Mouse (Mus musculus) embryonic facial prominence, embryonic 15.5 days (tissue): ENCODE measurements around the gene Idua. TPM values are rescaled to one million over a fixed set of nuclear protein-coding genes. Genes with fewer than 3 reads are reported as not detected.
A peak's percentile ranks its signal among the peaks of the same experiment; 100 is the strongest.
"Not testable (repeated sequence)": the region's sequence is repeated elsewhere in the genome, so short reads cannot be mapped to it uniquely, and the experiment has no call there.

Experiments used
- ATAC-seq: fragments of 200-750 bp; cut with Nextera tagmentation; 2 replicates; pipeline ENCODE4 v1.8.0; 2017; ENCODE audit warnings: low read depth, moderate TSS enrichment; ENCODE audit not compliant: insufficient number of reproducible peaks, low FRiP score, low TSS enrichment
- H3K27ac ChIP-seq: fragments of 300-500 bp; sonication (generic); replicated peaks from 2 replicates; pipeline ENCODE4 v1.5.1; 2015; ENCODE audit warnings: mild to moderate bottlenecking, inconsistent platforms
- H3K27me3 ChIP-seq: fragments of 300-500 bp; sonication (generic); 2 replicates; pipeline ENCODE4 v1.6.1; 2015; ENCODE audit warnings: inconsistent platforms
- H3K36me3 ChIP-seq: fragments of 300-500 bp; sonication (generic); 2 replicates; pipeline ENCODE4 v1.6.1; 2015; ENCODE audit warnings: mild to moderate bottlenecking, inconsistent platforms
- H3K4me1 ChIP-seq: fragments of 300-500 bp; sonication (generic); 2 replicates; pipeline ENCODE4 v1.6.1; 2015; ENCODE audit warnings: inconsistent platforms
- H3K4me2 ChIP-seq: fragments of 300-500 bp; sonication (generic); replicated peaks from 2 replicates; pipeline ENCODE4 v1.6.1; 2015; ENCODE audit warnings: mild to moderate bottlenecking, inconsistent platforms
- H3K4me3 ChIP-seq: fragments of 300-500 bp; sonication (generic); replicated peaks from 2 replicates; pipeline ENCODE4 v1.5.1; 2015; ENCODE audit warnings: mild to moderate bottlenecking, inconsistent platforms
- H3K9ac ChIP-seq: fragments of 300-500 bp; sonication (generic); 2 replicates; pipeline ENCODE4 v1.6.1; 2015; ENCODE audit warnings: inconsistent platforms
- H3K9me3 ChIP-seq: fragments of 300-500 bp; sonication (generic); replicated peaks from 2 replicates; pipeline ENCODE4 v1.6.1; 2016; ENCODE audit warnings: inconsistent platforms
- WGBS: fragments of 180-500 bp; shearing (Covaris S2); methylation state at CpG from one replicate; pipeline ENCODE4 v1.1.7; 2015; 5-methylcytosine and 5-hydroxymethylcytosine counted together
- polyA plus RNA-seq: library from polyadenylated mRNA; unstranded; fragments of >200 nt; fragmentation: Nextera tagmentation; extraction: Ambion mirVana; gene quantifications from 2 replicates; pipeline ENCODE4 v1.2.1, GENCODE M21; 2015

The Idua gene
- 17.3 and 18.1 TPM in 2 replicates for polyA plus RNA-seq

GRCm38 (mm10) chr5:108659698-108660631 is at the start of gene Idua:
Gene Idua (plus strand): TSS chr5:108660331.
- Histone ChIP-seq H3K4me3 (peak within 1 kb of the TSS; percentile 93), H3K36me3 (peaks cover 22% of the 10 kb centered on the region), H3K9me3 (no peaks in the 10 kb centered on the region), H3K4me2 (peak within 1 kb of the TSS; percentile 89), H3K27ac (0 out of 2 replicates have a peak within 1 kb of the TSS, but pooled peaks have one; percentile 55), H3K9ac (peak within 1 kb of the TSS; percentile 96), H3K4me1 (peaks cover 27% of the 10 kb centered on the region), H3K27me3 (no peaks in the 10 kb centered on the region)
- WGBS, result 8% methylated on average over 24 of the region's 24 CpGs
- ATAC-seq, result peak; percentile 40; the same call in 1 of the 2 replicates

DNA sequence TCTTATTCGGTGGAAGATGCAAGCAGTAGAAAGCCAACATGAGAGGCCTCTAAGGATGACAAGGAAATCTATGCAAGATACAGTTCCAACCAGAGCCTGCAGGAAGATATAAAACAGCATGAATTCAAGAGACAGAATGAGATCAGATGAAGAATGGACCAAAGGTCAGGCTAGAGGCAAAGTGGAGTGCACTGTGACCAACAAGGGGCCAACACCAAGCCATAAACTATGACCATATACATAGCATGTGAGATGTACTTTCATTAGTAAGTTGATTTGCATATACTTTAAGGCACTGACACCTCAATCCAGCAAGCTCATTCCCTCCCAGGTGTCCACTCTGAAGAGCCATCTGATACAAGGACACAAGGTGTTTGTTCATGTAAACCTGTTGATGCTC is 49.7 kb upstream of the Idua start:
- H3K4me3 ChIP-seq, result no peak overlapping the region
- no peak overlapping the region for H3K4me2 ChIP-seq
- WGBS, result 92% methylated on average over 1 of the region's 1 CpGs
- no peak overlapping the region for H3K27ac ChIP-seq
- H3K36me3 ChIP-seq, result peaks cover 94% of the 10 kb centered on the region
- no peak for ATAC-seq
- H3K9ac ChIP-seq, result no peak overlapping the region
- H3K9me3 ChIP-seq, result no peaks in the 10 kb centered on the region
- no peaks in the 10 kb centered on the region for H3K4me1 ChIP-seq
- H3K27me3 ChIP-seq, result no peaks in the 10 kb centered on the region

DNA sequence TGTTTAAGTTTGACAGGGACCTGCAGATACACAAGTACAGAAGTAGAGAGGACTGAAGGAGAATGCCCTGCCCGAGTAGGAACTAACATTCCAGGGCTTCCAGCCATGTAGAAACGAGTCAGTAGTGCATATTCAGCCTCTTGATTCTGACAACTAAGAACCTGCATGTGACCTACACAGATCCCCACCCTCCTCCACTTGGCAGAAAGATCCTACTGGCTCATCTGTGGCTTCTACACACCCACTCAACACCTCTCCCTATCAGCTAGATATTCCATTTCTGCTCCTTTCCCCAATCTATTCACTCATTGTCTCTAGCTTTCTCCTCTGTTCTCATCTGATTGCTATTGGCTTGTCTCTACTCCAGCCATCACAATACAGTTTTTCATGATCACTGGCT is 38.3 kb upstream of the Idua start:
- 71% methylated on average over 2 of the region's 2 CpGs for WGBS
- H3K9ac ChIP-seq, result no peak overlapping the region
- ATAC-seq, result no peak
- no peaks in the 10 kb centered on the region for H3K27me3 ChIP-seq
- H3K4me3 ChIP-seq, result no peak overlapping the region
- H3K27ac ChIP-seq, result no peak overlapping the region
- H3K4me2 ChIP-seq, result no peak overlapping the region
- no peaks in the 10 kb centered on the region for H3K9me3 ChIP-seq
- H3K36me3 ChIP-seq, result peaks cover 55% of the 10 kb centered on the region
- no peaks in the 10 kb centered on the region for H3K4me1 ChIP-seq

DNA sequence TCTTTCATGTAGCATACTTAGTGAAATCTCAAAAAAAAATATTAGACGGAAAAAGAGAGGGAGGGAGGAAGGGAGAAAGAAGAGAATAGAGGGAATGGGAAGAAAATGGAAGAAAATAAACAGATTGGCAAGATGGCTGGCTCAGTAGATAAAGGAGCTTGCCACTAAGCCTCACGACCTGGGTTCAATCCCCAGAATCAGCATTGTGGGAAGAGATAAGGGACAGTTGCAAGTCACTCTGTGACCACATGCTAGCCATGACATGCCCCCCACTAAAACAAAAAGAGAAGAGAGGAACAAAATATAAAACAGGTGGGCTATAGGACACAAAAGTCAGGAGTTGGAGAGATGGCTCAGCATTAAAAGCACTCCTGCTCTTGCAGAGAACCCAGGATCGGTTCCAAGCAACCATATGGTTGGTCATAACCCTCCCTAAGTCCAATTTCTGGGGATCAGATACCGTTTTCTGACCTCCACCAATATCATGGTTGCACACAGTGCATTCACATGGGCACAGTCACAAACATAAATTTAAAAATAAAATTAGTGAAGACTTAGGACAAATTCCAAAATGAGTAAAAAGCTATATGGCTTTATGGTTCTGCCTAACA is 34.0 kb upstream of the Idua start:
- no peaks in the 10 kb centered on the region for H3K27me3 ChIP-seq
- no peak for ATAC-seq
- no peak overlapping the region for H3K27ac ChIP-seq
- no peak overlapping the region for H3K4me3 ChIP-seq
- peaks cover 23% of the 10 kb centered on the region for H3K4me1 ChIP-seq
- H3K9ac ChIP-seq, result no peak overlapping the region
- H3K4me2 ChIP-seq, result no peak overlapping the region
- H3K36me3 ChIP-seq, result peaks cover 32% of the 10 kb centered on the region
- 76% methylated on average over 4 of the region's 4 CpGs for WGBS
- H3K9me3 ChIP-seq, result no peaks in the 10 kb centered on the region

DNA sequence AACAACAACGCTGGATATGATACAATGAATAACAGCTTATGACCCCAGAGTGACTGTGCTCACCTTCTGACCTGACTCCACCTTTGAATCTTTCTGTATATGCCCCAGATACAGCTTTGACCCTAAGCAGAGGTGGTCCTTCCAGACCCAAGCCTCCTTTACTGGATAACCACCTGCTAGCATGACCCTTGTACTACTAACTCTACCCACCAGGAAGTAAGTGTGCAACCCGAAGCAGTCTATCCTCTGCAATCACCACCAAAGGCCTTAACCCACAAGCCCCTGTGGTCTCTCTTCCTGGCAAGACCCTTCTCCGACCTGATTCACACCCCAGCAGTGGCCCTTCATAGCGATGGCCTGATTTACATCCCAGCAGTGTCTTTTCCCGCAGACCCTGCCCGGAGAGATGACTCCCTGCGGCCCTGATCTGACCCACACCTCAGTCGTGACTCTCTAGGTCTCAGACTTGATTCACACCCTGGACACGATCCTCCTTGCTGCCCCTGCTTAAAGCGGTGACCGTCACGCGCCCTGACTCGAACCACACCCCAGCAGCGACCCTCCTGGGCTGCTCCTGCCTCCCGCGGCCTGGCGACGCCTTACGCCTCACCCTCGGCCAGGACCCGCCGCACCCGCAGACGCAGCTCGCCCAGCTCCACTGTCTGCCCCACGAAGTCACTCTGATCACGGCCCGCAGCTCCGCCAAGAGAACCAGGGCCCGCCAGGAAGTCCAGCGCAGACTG is 31.1 kb upstream of the Idua start:
- H3K36me3 ChIP-seq, result peaks cover 7% of the 10 kb centered on the region
- H3K27ac ChIP-seq, result peak overlapping the region; percentile 89
- peak overlapping the region; percentile 79 for H3K4me2 ChIP-seq
- ATAC-seq, result peak; percentile 84
- 2% methylated on average over 31 of the region's 32 CpGs for WGBS
- H3K9me3 ChIP-seq, result no peaks in the 10 kb centered on the region
- H3K4me3 ChIP-seq, result peak overlapping the region; percentile 90
- no peaks in the 10 kb centered on the region for H3K27me3 ChIP-seq
- H3K9ac ChIP-seq, result peak overlapping the region; percentile 91
- H3K4me1 ChIP-seq, result peaks cover 23% of the 10 kb centered on the region

GRCm38 (mm10) chr5:108629634-108630483 is 30.3 kb upstream of the Idua start, which contains the start of the genes Gak and Tmem175:
Gene Gak (minus strand): TSS chr5:108629755.
Gene Tmem175 (plus strand): TSS chr5:108629770.
- Histone ChIP-seq H3K9me3 (no peaks in the 10 kb centered on the region), H3K27ac (peak within 1 kb of the TSS; percentile 89), H3K4me1 (peaks cover 23% of the 10 kb centered on the region), H3K27me3 (no peaks in the 10 kb centered on the region), H3K4me3 (peak within 1 kb of the TSS; percentile 90), H3K4me2 (peak within 1 kb of the TSS; percentile 79), H3K36me3 (no peaks in the 10 kb centered on the region), H3K9ac (peak within 1 kb of the TSS; percentile 91)
- WGBS, result under 1% methylated on average over 58 of the region's 58 CpGs
- peak; percentile 96 for ATAC-seq

- Histone ChIP-seq H3K27ac (no peak overlapping the region), H3K9ac (no peak overlapping the region), H3K27me3 (no peaks in the 10 kb centered on the region), H3K4me2 (no peak overlapping the region), H3K4me1 (peaks cover 11% of the 10 kb centered on the region), H3K4me3 (no peak overlapping the region), H3K36me3 (0 out of 2 replicates have a peak, but pooled peaks cover 7% of the 10 kb centered on the region), H3K9me3 (no peaks in the 10 kb centered on the region)
- no peak for ATAC-seq
- 92% methylated on average over 4 of the region's 4 CpGs for WGBS
Measured at GRCm38 (mm10) chr5:108633676-108634075, 26.5 kb upstream of the Idua start.

DNA sequence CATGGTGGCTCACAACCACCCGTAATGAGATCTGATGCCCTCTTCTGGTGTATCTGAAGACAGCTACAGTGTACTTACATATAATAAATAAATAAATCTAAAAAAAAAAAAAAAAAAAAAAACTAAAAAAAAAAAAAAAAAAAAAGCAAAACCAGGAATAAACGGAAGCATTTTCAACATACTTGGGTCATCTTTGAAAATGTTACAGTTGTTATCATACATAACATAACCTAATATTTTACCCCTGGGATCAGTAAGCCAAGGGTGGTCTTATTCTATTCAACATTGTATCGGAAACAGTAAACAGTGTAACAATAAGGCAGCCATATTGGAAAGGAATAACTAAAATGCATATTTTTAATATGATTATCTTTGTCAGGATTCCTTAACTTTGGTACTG is 26.0 kb upstream of the Idua start:
- not testable (repeated sequence) for H3K4me1 ChIP-seq, H3K9ac ChIP-seq, ATAC-seq, H3K36me3 ChIP-seq, H3K27me3 ChIP-seq, H3K4me2 ChIP-seq, H3K4me3 ChIP-seq, H3K27ac ChIP-seq, H3K9me3 ChIP-seq
- WGBS, result 73% methylated on average over 2 of the region's 3 CpGs

- 0 out of 2 replicates have a peak, but pooled peaks cover 14% of the 10 kb centered on the region for H3K36me3 ChIP-seq
- H3K4me2 ChIP-seq, result no peak overlapping the region
- no peaks in the 10 kb centered on the region for H3K9me3 ChIP-seq
- no peak for ATAC-seq
- no peak overlapping the region for H3K9ac ChIP-seq
- WGBS, result 69% methylated on average over 4 of the region's 4 CpGs
- no peaks in the 10 kb centered on the region for H3K4me1 ChIP-seq
- no peak overlapping the region for H3K27ac ChIP-seq
- H3K27me3 ChIP-seq, result no peaks in the 10 kb centered on the region
- no peak overlapping the region for H3K4me3 ChIP-seq
Measured at GRCm38 (mm10) chr5:108636172-108636571, 24.0 kb upstream of the Idua start.

GRCm38 (mm10) chr5:108643674-108644073 is 16.5 kb upstream of the Idua start:
- Histone ChIP-seq H3K36me3 (peaks cover 71% of the 10 kb centered on the region), H3K27ac (no peak overlapping the region), H3K9me3 (no peaks in the 10 kb centered on the region), H3K4me3 (no peak overlapping the region), H3K4me1 (no peaks in the 10 kb centered on the region), H3K4me2 (no peak overlapping the region), H3K27me3 (no peaks in the 10 kb centered on the region), H3K9ac (no peak overlapping the region)
- 73% methylated on average over 2 of the region's 2 CpGs for WGBS
- ATAC-seq, result no peak
